Mouse (Mus musculus): ENCODE measurements around the gene Olfr794.

Olfr794 gene

DNA sequence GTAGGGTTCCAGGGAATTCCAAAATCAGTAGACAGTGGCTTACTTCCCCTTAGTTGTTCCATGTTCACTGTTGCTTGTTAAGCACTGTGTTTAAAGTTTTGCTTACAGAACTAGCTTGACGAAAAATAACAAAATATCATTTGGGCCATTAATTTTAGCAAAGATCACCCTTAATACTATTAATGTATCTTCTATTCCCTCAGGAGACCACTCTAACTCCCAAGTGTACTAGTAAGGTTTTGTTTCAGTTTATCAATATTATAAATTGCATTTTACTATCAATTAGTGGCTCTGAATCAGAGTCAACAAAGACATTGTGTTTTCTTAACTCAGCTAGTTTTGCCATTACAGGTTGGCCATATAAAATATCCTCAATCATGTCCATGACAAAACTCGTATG, at the start of gene Olfr794:
Gene Olfr794, plus strand, starts transcription at position 301 of the 400 bp plus-strand sequence.
- no peak for DNase-seq

- no peak for DNase-seq
Measured at GRCm38 (mm10) chr10:129521492-129521891, 46.0 kb upstream of the Olfr794 start, which contains the start of gene Olfr791. Gene Olfr791, plus strand, starts transcription at chr10:129521792.

- no peak for DNase-seq
Measured at GRCm38 (mm10) chr10:129538862-129539261, 28.6 kb upstream of the Olfr794 start, which contains the start of gene Olfr792. Gene Olfr792, plus strand, starts transcription at chr10:129539162.

- DNase-seq: no peak
Measured at GRCm38 (mm10) chr10:129549354-129549753, 18.1 kb upstream of the Olfr794 start.

GRCm38 (mm10) chr10:129577066-129577465, 9.6 kb downstream of the Olfr794 start:
- no peak for DNase-seq

- no peak for DNase-seq
Measured at GRCm38 (mm10) chr10:129612470-129612869, 45.0 kb downstream of the Olfr794 start, which contains the start of gene Olfr796. Gene Olfr796, minus strand, starts transcription at chr10:129612570.

DNA sequence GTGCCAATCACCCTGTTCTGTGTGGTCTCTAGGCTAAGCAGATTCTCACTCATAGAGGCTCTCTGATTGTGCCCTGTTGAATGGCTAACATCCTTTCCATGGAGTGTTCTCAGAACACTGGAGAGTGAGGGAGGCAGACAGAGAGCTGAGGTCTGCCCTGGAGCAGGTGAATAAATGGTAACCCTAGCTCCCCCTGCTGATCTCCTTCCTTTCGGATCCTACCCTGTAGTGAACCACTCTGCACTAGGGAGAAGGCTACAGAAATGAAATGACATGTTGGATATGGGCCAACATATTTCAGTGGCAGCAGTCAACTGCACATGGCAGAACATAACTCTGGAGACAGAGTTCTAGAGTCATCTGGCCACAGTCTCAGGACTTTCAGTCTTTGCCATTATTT, 54.3 kb downstream of the Olfr794 start:
- no peak for DNase-seq

Data from thymus, postnatal 14 days (tissue).